Mouse (Mus musculus): ENCODE results near the gene Gm21936.
"Not testable (repeated sequence)": the region's sequence is repeated elsewhere in the genome, so short reads cannot be mapped to it uniquely, and the experiment has no call there.

The Gm21936 gene

DNA sequence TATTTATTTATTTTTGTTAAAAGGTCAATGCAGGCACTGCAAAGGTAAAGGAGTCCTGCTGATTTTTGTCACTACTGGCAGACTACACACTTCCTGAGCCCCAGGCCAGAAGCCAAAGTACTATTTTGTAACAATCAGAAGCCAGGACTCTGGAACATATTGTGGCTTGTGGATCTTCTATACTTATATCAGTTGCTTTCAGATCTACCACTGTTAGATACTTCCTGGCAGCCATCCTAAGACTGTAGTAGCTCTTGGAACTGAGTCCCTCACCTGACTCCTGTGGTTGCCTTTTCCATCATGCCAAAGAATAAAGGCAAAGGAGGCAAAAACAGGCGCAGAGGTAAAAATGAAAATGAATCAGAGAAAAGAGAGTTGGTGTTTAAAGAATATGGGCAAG is at the start of gene Gm21936:
Gene Gm21936 (plus strand): TSS at position 301 of the 400 bp plus-strand sequence.
- not testable (repeated sequence) for DNase-seq

- not testable (repeated sequence) for DNase-seq
These were observed 19.7 kb upstream of the Gm21936 start, which contains the start of gene Gm21319 for GRCm38 (mm10) chr12:87775655-87776054. Gene Gm21319 (minus strand): TSS chr12:87775755.

DNA sequence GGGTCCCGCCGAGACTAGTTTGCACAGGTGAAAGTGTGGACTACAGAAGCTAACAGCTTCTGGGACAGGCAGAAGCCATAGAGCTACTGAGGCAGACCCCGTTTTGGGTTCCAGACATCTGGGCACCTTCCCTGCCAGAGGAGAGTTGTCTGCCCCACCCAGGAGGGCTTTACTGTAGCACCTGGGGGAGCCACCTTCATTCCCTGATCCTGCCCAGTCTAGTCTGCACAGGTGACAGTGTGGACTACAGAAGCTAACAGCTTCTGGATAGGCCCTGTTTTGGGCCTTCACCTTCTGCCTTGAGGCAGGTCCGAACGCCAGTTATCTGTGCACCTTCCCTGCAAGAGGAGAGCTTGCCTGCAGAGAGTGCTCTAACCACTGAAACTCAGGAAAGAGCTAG is 2.7 kb downstream of the Gm21936 start:
- not testable (repeated sequence) for DNase-seq

- not testable (repeated sequence) for DNase-seq
These were observed 21.0 kb downstream of the Gm21936 start, which contains the start of gene BB287469 for GRCm38 (mm10) chr12:87816277-87816676. Gene BB287469 (plus strand): TSS chr12:87816577.

GRCm38 (mm10) chr12:87842239-87842638 is 46.9 kb downstream of the Gm21936 start, which contains the start of gene Gm2001:
Gene Gm2001 (minus strand): TSS chr12:87842339.
- DNase-seq: not testable (repeated sequence)
